Mouse (Mus musculus) heart, adult 8-10 months (tissue): ENCODE data around the gene Gm15013. TPM values are rescaled to one million over a fixed set of nuclear protein-coding genes. Genes with fewer than 3 reads are reported as not detected.
"Not testable (repeated sequence)": the region's sequence is repeated elsewhere in the genome, so short reads cannot be mapped to it uniquely, and the experiment has no call there.

ENCODE experiments used
- DNase-seq: peaks from one replicate; pipeline ENCODE4 v3.0.0; 2022; ENCODE audit warnings: low spot score
- total RNA-seq, 4 experiments: library from RNA; stranded (reverse); gene quantifications; 2 replicates each; pipeline ENCODE4 v1.2.4; 2022

The Gm15013 gene
- total RNA-seq = not detected

- DNase-seq = no peak
Measured at GRCm38 (mm10) chrX:139714381-139714780, at the start of gene Gm15013. TSS of gene Gm15013 (minus strand) at chrX:139714481.

GRCm38 (mm10) chrX:139762546-139762945 is 48.3 kb upstream of the Gm15013 start:
- no peak for DNase-seq

- not testable (repeated sequence) for DNase-seq
Measured at GRCm38 (mm10) chrX:139758634-139759033, 44.4 kb upstream of the Gm15013 start.

- DNase-seq = peak; percentile 1
Measured at GRCm38 (mm10) chrX:139751855-139752254, 37.6 kb upstream of the Gm15013 start.

GRCm38 (mm10) chrX:139737066-139737465 is 22.8 kb upstream of the Gm15013 start:
- no peak for DNase-seq

- DNase-seq = no peak
Measured at GRCm38 (mm10) chrX:139730541-139730940, 16.3 kb upstream of the Gm15013 start.

- no peak for DNase-seq
Measured at GRCm38 (mm10) chrX:139722350-139722749, 8.1 kb upstream of the Gm15013 start.

- peak; percentile 90 for DNase-seq
Measured at GRCm38 (mm10) chrX:139684775-139685695, 29.2 kb downstream of the Gm15013 start, which contains the start of gene Tbc1d8b. TSS of gene Tbc1d8b (plus strand) at chrX:139684996.

GRCm38 (mm10) chrX:139684410-139684774 is 29.9 kb downstream of the Gm15013 start:
- DNase-seq = no peak

GRCm38 (mm10) chrX:139665829-139666228 is 48.5 kb downstream of the Gm15013 start:
- DNase-seq = no peak

Other genes with a start within 250 kb of the Gm15013 start
- under 1 TPM in 2 of 4 experiments, not detected in 2; 0.06 to 0.08 TPM for gene D330045A20Rik, start 234.1 kb downstream of the Gm15013 start, total RNA-seq
- 10 to 100 TPM; 56.5 to 70.7 (median 64.1) TPM for gene Rnf128, start 151.2 kb downstream of the Gm15013 start, total RNA-seq
- 1 to 10 TPM; 5.3 to 6.1 (median 5.6) TPM for gene Tbc1d8b, start 29.5 kb downstream of the Gm15013 start, total RNA-seq
- gene Ripply1, start 67.9 kb upstream of the Gm15013 start, total RNA-seq = not detected
- gene Cldn2, start 86.3 kb upstream of the Gm15013 start, total RNA-seq = not detected
- 1 to 10 TPM; 2.8 to 5.7 (median 3.9) TPM for gene Morc4, start 157.2 kb upstream of the Gm15013 start, total RNA-seq